Mouse (Mus musculus): ENCODE measurements around the gene Arrdc5. TPM values are rescaled to one million over a fixed set of nuclear protein-coding genes. Genes with fewer than 3 reads are reported as not detected.

Gene Arrdc5
- polyA plus RNA-seq, 1 experiment from 2014 or later, result not detected

DNA sequence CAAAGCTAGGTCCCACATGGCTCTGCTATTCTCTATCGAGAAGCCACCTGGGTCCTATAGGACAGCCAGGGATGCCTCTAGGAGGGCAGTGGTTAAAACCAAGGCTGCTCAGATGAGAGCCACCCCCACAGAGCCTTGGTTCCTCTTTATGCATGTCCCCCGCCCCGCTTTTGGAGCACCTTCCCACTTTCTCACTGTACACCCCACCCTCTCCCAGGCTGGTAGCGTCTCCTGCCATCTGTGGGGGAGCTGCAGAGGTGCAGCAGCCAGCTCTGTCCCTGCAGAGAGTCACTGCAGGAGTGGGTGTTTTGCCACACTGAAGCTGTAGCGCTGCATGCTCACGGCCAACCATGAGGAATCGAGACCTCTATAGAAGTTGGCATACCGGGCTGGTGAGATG is 16.8 kb downstream of the Arrdc5 start:
- H3K4me1 ChIP-seq, result peaks cover 9% of the 10 kb centered on the region
- DNase-seq (ENCODE audit: low spot score), result no peak
- WGBS, result 98% methylated on average over 8 of the region's 8 CpGs
- no peak overlapping the region for H3K4me3 ChIP-seq
- no peak overlapping the region for H3K27ac ChIP-seq (replicated peaks)
- no peaks in the 10 kb centered on the region for H3K27me3 ChIP-seq (ENCODE audit: low read depth, poor library complexity, severe bottlenecking)
- H3K36me3 ChIP-seq, result peaks cover 78% of the 10 kb centered on the region
- no peaks in the 10 kb centered on the region for H3K9me3 ChIP-seq (replicated peaks)

- DNase-seq (ENCODE audit: low spot score), result no peak
- WGBS, result 93% methylated on average over 4 of the region's 4 CpGs
- H3K36me3 ChIP-seq, result peaks cover 78% of the 10 kb centered on the region
Measured at GRCm38 (mm10) chr17:56282802-56283201, 17.3 kb downstream of the Arrdc5 start.

GRCm38 (mm10) chr17:56281193-56281592 is 18.9 kb downstream of the Arrdc5 start:
- Histone ChIP-seq H3K4me3 (no peak overlapping the region), H3K9me3 (replicated peaks) (no peaks in the 10 kb centered on the region), H3K4me1 (peaks cover 19% of the 10 kb centered on the region), H3K27me3 (ENCODE audit: low read depth, poor library complexity, severe bottlenecking) (no peaks in the 10 kb centered on the region), H3K27ac (replicated peaks) (no peak overlapping the region), H3K36me3 (peaks cover 67% of the 10 kb centered on the region)
- 90% methylated on average over 12 of the region's 12 CpGs for WGBS
- DNase-seq (ENCODE audit: low spot score), result no peak

More at GRCm38 (mm10) chr17:56282802-56283201, 17.3 kb downstream of the Arrdc5 start:
- Histone ChIP-seq H3K27me3 (ENCODE audit: low read depth, poor library complexity, severe bottlenecking) (no peaks in the 10 kb centered on the region), H3K4me3 (no peak overlapping the region), H3K4me1 (peaks cover 7% of the 10 kb centered on the region), H3K27ac (replicated peaks) (no peak overlapping the region), H3K9me3 (replicated peaks) (no peaks in the 10 kb centered on the region)

DNA sequence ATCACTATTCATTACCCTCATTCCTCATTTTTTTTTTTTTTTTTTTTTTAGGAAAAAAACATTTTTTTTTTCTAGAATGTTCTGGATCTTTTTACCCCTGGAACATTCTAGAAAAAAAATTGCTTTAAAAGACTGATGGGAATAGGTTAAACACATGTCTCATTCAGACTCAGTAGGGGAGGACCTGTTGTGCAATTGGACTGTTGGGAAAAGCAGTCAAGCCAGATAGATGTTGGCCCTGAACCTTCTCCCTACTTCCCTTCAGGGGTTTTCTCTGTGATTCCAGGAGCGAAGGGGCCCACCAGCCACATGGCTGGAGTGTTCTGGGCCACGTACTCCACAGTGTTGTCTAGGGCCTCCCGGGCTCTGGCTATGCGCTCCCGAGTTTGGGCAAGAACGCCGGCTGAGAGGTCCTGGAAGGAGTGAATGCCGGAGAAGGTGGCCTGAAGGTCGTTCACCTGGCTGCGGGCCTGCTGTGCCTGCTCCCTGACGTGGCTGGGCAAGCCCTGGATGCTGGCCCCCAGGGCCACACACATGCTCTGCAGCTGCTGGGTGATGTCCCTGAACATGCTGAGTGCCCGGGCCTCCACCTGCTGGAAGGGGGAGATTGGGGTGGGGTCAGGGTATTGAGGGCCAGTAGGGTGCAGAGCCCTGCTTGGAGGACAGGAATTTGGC is 20.5 kb downstream of the Arrdc5 start:
- peaks cover 23% of the 10 kb centered on the region for H3K4me1 ChIP-seq
- H3K27ac ChIP-seq (replicated peaks), result no peak overlapping the region
- 92% methylated on average over 12 of the region's 12 CpGs for WGBS
- no peaks in the 10 kb centered on the region for H3K27me3 ChIP-seq (ENCODE audit: low read depth, poor library complexity, severe bottlenecking)
- DNase-seq (ENCODE audit: low spot score), result no peak
- H3K9me3 ChIP-seq (replicated peaks), result no peaks in the 10 kb centered on the region
- H3K36me3 ChIP-seq, result peaks cover 51% of the 10 kb centered on the region
- no peak overlapping the region for H3K4me3 ChIP-seq

DNA sequence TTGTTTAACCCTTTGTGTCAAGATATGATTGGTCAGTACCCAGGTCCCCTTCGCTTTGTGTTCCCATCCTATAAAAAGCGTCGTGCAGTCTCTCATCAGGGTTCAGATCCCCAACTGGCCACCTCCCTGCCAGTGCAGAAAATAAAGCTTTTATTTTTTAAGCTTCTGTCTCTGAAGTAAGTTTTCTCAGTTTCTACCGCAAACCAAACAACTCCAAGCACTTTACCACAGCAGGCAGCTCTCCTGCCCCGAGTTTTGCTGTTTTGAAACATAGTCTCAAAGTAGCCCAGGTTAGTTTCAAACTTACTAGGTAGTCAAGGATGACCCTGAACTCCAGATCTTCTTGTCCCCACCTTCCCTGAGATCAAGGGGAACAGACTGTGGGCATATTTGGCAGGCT is 21.7 kb downstream of the Arrdc5 start:
- H3K27ac ChIP-seq (replicated peaks), result 0 out of 2 replicates have a peak overlapping the region, but pooled peaks have one; percentile 83
- DNase-seq (ENCODE audit: low spot score), result no peak
- no peak overlapping the region for H3K4me3 ChIP-seq
- H3K9me3 ChIP-seq (replicated peaks), result no peaks in the 10 kb centered on the region
- peaks cover 43% of the 10 kb centered on the region for H3K36me3 ChIP-seq
- 92% methylated on average over 5 of the region's 5 CpGs for WGBS
- no peaks in the 10 kb centered on the region for H3K27me3 ChIP-seq (ENCODE audit: low read depth, poor library complexity, severe bottlenecking)
- H3K4me1 ChIP-seq, result peaks cover 27% of the 10 kb centered on the region

DNA sequence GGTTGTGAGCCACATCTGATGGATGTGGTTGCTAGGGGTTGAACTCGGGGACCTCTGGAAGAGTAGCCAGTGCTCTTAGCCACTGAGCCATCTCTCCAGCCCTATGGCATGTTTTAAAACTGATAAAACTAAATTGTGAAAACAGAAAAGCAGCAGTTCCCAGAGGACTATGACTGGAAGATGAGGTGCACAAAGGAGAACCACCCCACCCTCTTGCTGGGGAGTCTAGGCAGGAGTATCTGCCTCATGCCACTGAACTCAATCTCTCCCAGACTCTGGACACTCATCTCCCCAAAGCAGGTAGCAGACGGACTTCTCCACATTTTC is 22.6 kb downstream of the Arrdc5 start:
- Histone ChIP-seq H3K36me3 (peaks cover 35% of the 10 kb centered on the region), H3K27me3 (ENCODE audit: low read depth, poor library complexity, severe bottlenecking) (no peaks in the 10 kb centered on the region), H3K4me3 (peak overlapping the region; percentile 60), H3K9me3 (replicated peaks) (no peaks in the 10 kb centered on the region), H3K27ac (replicated peaks) (peak overlapping the region; percentile 83), H3K4me1 (peaks cover 27% of the 10 kb centered on the region)
- WGBS, result 56% methylated on average over 2 of the region's 2 CpGs
- no peak for DNase-seq (ENCODE audit: low spot score)

GRCm38 (mm10) chr17:56276643-56277566 is 23.2 kb downstream of the Arrdc5 start, which contains the start of gene Ticam1:
TSS of gene Ticam1 (minus strand) at chr17:56276786.
- H3K4me1 ChIP-seq, result peaks cover 27% of the 10 kb centered on the region
- peak within 1 kb of the TSS; percentile 83 for H3K27ac ChIP-seq (replicated peaks)
- H3K36me3 ChIP-seq, result peaks cover 31% of the 10 kb centered on the region
- H3K4me3 ChIP-seq, result peak within 1 kb of the TSS; percentile 60
- no peaks in the 10 kb centered on the region for H3K9me3 ChIP-seq (replicated peaks)
- H3K27me3 ChIP-seq (ENCODE audit: low read depth, poor library complexity, severe bottlenecking), result no peaks in the 10 kb centered on the region
- WGBS, result 9% methylated on average over 21 of the region's 21 CpGs
- peak; percentile 95 for DNase-seq (ENCODE audit: low spot score)

DNA sequence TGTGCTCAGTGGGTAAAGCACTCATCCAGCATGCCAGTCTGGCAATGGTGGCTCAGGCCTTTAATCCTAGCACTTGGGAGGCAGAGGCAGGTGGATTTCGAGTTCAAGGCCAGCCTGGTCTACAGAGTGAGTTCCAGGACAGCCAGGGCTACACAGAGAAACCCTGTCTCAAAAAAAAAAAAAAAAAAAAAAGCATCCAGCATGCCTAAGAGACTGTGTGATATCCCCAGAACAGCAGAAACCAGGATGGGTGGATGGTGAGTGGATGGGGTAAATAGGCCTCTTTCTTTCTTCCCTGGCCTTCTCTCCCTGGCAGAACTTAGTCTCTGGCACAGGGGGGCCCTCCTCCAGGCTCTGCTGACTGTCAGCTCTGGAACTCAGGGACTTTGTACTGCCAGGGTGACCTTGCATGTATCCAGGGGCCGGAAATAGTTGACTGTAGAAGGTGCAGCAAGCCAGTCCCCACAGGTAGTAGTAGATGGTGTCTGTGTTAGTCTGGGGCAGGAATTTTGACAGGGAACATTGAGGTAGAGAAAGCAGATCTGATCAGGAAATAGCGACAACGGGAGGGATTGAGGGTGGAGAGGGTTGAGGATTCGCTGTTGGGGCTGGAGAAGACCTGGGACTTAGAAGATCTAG is 24.1 kb downstream of the Arrdc5 start:
- Histone ChIP-seq H3K27ac (replicated peaks) (peak overlapping the region; percentile 83), H3K36me3 (peaks cover 31% of the 10 kb centered on the region), H3K9me3 (replicated peaks) (no peaks in the 10 kb centered on the region), H3K4me3 (peak overlapping the region; percentile 60), H3K4me1 (peaks cover 27% of the 10 kb centered on the region), H3K27me3 (ENCODE audit: low read depth, poor library complexity, severe bottlenecking) (no peaks in the 10 kb centered on the region)
- no peak for DNase-seq (ENCODE audit: low spot score)
- 38% methylated on average over 5 of the region's 5 CpGs for WGBS

DNA sequence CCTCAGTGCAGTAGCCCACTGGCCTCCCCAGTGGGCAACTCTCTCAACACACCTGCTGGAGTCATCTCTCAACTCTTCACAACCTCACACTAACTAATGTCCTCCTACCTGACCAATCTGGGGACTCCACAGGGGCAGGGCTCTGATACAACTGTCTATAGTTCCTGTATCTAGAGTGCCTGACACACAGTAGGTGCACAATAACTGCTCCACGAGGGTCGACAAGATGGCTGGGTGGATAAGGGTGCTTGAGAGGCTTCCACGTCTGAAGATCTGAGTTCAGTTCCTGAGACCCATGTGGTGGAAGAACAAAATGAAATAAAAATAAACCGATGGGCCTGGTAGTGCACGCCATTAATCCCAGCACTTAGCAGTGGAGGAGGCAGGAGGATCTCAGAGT is 26.1 kb downstream of the Arrdc5 start:
- Histone ChIP-seq H3K27ac (replicated peaks) (no peak overlapping the region), H3K36me3 (peaks cover 25% of the 10 kb centered on the region), H3K4me1 (peaks cover 36% of the 10 kb centered on the region), H3K4me3 (no peak overlapping the region), H3K27me3 (ENCODE audit: low read depth, poor library complexity, severe bottlenecking) (no peaks in the 10 kb centered on the region), H3K9me3 (replicated peaks) (no peaks in the 10 kb centered on the region)
- 86% methylated on average over 5 of the region's 5 CpGs for WGBS
- DNase-seq (ENCODE audit: low spot score), result no peak

- WGBS, result 84% methylated on average over 7 of the region's 7 CpGs
- peaks cover 39% of the 10 kb centered on the region for H3K4me1 ChIP-seq
- H3K9me3 ChIP-seq (replicated peaks), result no peaks in the 10 kb centered on the region
- no peak for DNase-seq (ENCODE audit: low spot score)
- no peak overlapping the region for H3K27ac ChIP-seq (replicated peaks)
- H3K4me3 ChIP-seq, result no peak overlapping the region
- no peaks in the 10 kb centered on the region for H3K27me3 ChIP-seq (ENCODE audit: low read depth, poor library complexity, severe bottlenecking)
- H3K36me3 ChIP-seq, result peaks cover 21% of the 10 kb centered on the region
Measured at GRCm38 (mm10) chr17:56273482-56273881, 26.6 kb downstream of the Arrdc5 start.

GRCm38 (mm10) chr17:56272644-56273043 is 27.4 kb downstream of the Arrdc5 start:
- no peaks in the 10 kb centered on the region for H3K27me3 ChIP-seq (ENCODE audit: low read depth, poor library complexity, severe bottlenecking)
- H3K9me3 ChIP-seq (replicated peaks), result no peaks in the 10 kb centered on the region
- H3K27ac ChIP-seq (replicated peaks), result no peak overlapping the region
- H3K4me1 ChIP-seq, result peaks cover 34% of the 10 kb centered on the region
- no peak for DNase-seq (ENCODE audit: low spot score)
- peaks cover 20% of the 10 kb centered on the region for H3K36me3 ChIP-seq
- 74% methylated on average over 3 of the region's 3 CpGs for WGBS
- no peak overlapping the region for H3K4me3 ChIP-seq

DNA sequence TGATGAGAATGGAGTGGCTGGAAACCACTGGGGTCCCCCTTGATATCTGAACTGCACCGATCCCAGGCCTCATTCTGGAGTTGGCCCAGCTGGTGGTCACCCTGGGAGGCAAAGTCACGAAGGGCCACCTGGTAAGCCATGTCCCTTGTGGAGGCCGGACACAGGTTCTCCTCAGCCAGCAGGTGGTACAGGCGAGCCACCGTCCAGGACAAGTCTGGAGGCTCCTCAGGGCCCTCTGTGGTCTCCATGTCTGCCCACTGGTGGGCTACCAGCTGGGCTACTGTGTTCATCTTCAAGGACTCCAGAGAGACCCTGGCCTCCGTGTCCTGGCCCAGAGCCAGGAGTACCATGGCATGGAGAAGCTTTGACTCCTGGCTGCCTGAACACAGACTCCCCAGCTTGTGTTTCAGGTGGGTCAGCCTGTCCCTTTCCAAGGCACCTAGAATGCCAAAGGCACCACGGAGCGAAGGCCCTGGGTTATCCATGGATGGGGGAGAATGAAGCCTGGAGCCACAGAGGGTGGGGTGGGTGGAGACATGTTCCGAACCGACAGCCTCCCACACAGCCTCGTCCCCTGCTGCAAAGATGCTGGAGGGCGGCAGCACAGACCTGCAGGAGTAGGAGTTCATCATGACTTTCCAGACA is 28.4 kb downstream of the Arrdc5 start:
- peaks cover 25% of the 10 kb centered on the region for H3K4me1 ChIP-seq
- no peaks in the 10 kb centered on the region for H3K27me3 ChIP-seq (ENCODE audit: low read depth, poor library complexity, severe bottlenecking)
- no peak for DNase-seq (ENCODE audit: low spot score)
- H3K4me3 ChIP-seq, result no peak overlapping the region
- H3K36me3 ChIP-seq, result peaks cover 20% of the 10 kb centered on the region
- H3K27ac ChIP-seq (replicated peaks), result no peak overlapping the region
- H3K9me3 ChIP-seq (replicated peaks), result no peaks in the 10 kb centered on the region
- WGBS, result 85% methylated on average over 12 of the region's 12 CpGs
